Mouse (Mus musculus) duodenum, adult 2 months (tissue): Measurements from ENCODE around the gene Gne. TPM values are rescaled to one million over a fixed set of nuclear protein-coding genes. Genes with fewer than 3 reads are reported as not detected.

Source experiments
- polyA plus RNA-seq: library from polyadenylated mRNA; depleted of rRNA; stranded (reverse); fragments of >200 nt; gene quantifications from 2 replicates; pipeline ENCODE4 v1.2.3, GENCODE M21; 2012; ENCODE audit warnings: low replicate concordance; rRNA removed

The Gne gene
- 30.9 and 44.5 TPM in 2 replicates for polyA plus RNA-seq

GRCm38 (mm10) chr4:44083945-44084344, at the start of gene Gne:
TSS of gene Gne (minus strand) at chr4:44084177.

GRCm38 (mm10) chr4:44004126-44004525, 79.9 kb downstream of the Gne start, which contains the start of gene Clta:
TSS of gene Clta (plus strand) at chr4:44004452.

Other genes starting within 250 kb of the Gne start
- not detected in 2 replicates for gene Olfr157, start 244.0 kb downstream of the Gne start, polyA plus RNA-seq
- not detected in 2 replicates for gene Olfr155, start 232.6 kb downstream of the Gne start, polyA plus RNA-seq
- gene Reck, start 208.6 kb downstream of the Gne start, polyA plus RNA-seq = 1.3 and 3.3 TPM in 2 replicates
- gene Glipr2, start 126.8 kb downstream of the Gne start, polyA plus RNA-seq = 5.0 and 8.8 TPM in 2 replicates
- gene Ccin, start 100.7 kb downstream of the Gne start, polyA plus RNA-seq = 0.20 TPM in 1 of 2 replicates, not detected in the other
- gene Clta, start 79.7 kb downstream of the Gne start, polyA plus RNA-seq = 140 and 283 TPM in 2 replicates
- 28.3 and 45.2 TPM in 2 replicates for gene Rnf38, start 149.6 kb upstream of the Gne start, polyA plus RNA-seq
- 1.3 and 1.8 TPM in 2 replicates for gene Melk, start 216.7 kb upstream of the Gne start, polyA plus RNA-seq